Mouse (Mus musculus) midbrain, embryonic 15.5 days (tissue): Measurements from ENCODE around the gene Ybx1. TPM values are rescaled to one million over a fixed set of nuclear protein-coding genes. Genes with fewer than 3 reads are reported as not detected.
A peak's percentile ranks its signal among the peaks of the same experiment; 100 is the strongest.

Experiments used
- ATAC-seq: fragments of 200-750 bp; cut with Nextera tagmentation; replicated peaks from 2 replicates; pipeline ENCODE4 v1.8.0; 2017; ENCODE audit warnings: moderate TSS enrichment
- H3K27ac ChIP-seq: fragments of 300-500 bp; sonication (generic); 2 replicates; pipeline ENCODE4 v1.5.1; 2015; ENCODE audit warnings: mild to moderate bottlenecking, inconsistent platforms
- H3K27me3 ChIP-seq: fragments of 300-500 bp; sonication (generic); replicated peaks from 2 replicates; pipeline ENCODE4 v1.6.1; 2015; ENCODE audit warnings: inconsistent platforms
- H3K36me3 ChIP-seq: fragments of 300-500 bp; sonication (generic); replicated peaks from 2 replicates; pipeline ENCODE4 v1.6.1; 2015; ENCODE audit warnings: inconsistent platforms
- H3K4me1 ChIP-seq: fragments of 300-500 bp; sonication (generic); 2 replicates; pipeline ENCODE4 v1.6.1; 2015; ENCODE audit warnings: inconsistent platforms
- H3K4me2 ChIP-seq: fragments of 300-500 bp; sonication (generic); 2 replicates; pipeline ENCODE4 v1.6.1; 2015; ENCODE audit warnings: inconsistent platforms, mild to moderate bottlenecking, moderate library complexity
- H3K4me3 ChIP-seq: fragments of 300-500 bp; sonication (generic); 2 replicates; pipeline ENCODE4 v1.5.1; 2015; ENCODE audit warnings: mild to moderate bottlenecking, inconsistent platforms
- H3K9ac ChIP-seq: fragments of 300-500 bp; sonication (generic); 2 replicates; pipeline ENCODE4 v1.6.1; 2015; ENCODE audit warnings: mild to moderate bottlenecking, inconsistent platforms
- H3K9me3 ChIP-seq: fragments of 300-500 bp; sonication (generic); 2 replicates; pipeline ENCODE4 v1.6.1; 2016; ENCODE audit warnings: inconsistent platforms
- WGBS: fragments of 180-500 bp; shearing (Covaris S2); methylation state at CpG from one replicate; pipeline ENCODE4 v1.1.7; 2015; ENCODE audit warnings: mixed read lengths; 5-methylcytosine and 5-hydroxymethylcytosine counted together
- polyA plus RNA-seq: library from polyadenylated mRNA; unstranded; fragments of >200 nt; fragmentation: Nextera tagmentation; extraction: Ambion mirVana; gene quantifications from 2 replicates; pipeline ENCODE4 v1.2.1, GENCODE M21; 2015

The Ybx1 gene
- 822 and 848 TPM in 2 replicates for polyA plus RNA-seq

- no peaks in the 10 kb centered on the region for H3K36me3 ChIP-seq
- H3K4me2 ChIP-seq, result peak within 1 kb of the TSS; percentile 65
- peak within 1 kb of the TSS; percentile 79 for H3K9ac ChIP-seq
- H3K27ac ChIP-seq, result peak within 1 kb of the TSS; percentile 93
- H3K4me3 ChIP-seq, result peak within 1 kb of the TSS; percentile 89
- H3K4me1 ChIP-seq, result peaks cover 31% of the 10 kb centered on the region
- ATAC-seq, result peak; percentile 99
- under 1% methylated on average over 61 of the region's 61 CpGs for WGBS
- H3K27me3 ChIP-seq, result no peaks in the 10 kb centered on the region
- no peaks in the 10 kb centered on the region for H3K9me3 ChIP-seq
Measured at GRCm38 (mm10) chr4:119294415-119295133, at the start of gene Ybx1. Gene Ybx1, minus strand, starts transcription at chr4:119294604.

- no peaks in the 10 kb centered on the region for H3K27me3 ChIP-seq
- H3K9me3 ChIP-seq, result no peaks in the 10 kb centered on the region
- peak overlapping the region; percentile 38 for H3K4me2 ChIP-seq
- H3K4me1 ChIP-seq, result peaks cover 12% of the 10 kb centered on the region; the same call in 1 of the 2 replicates
- H3K9ac ChIP-seq, result 0 out of 2 replicates have a peak overlapping the region, but pooled peaks have one; percentile 1
- no peaks in the 10 kb centered on the region for H3K36me3 ChIP-seq
- 2% methylated on average over 10 of the region's 10 CpGs for WGBS
- H3K27ac ChIP-seq, result peak overlapping the region; percentile 79
- ATAC-seq, result peak; percentile 94
- H3K4me3 ChIP-seq, result peak overlapping the region; percentile 6; the same call in 1 of the 2 replicates
Measured at GRCm38 (mm10) chr4:119338861-119339361, 44.5 kb upstream of the Ybx1 start.

DNA sequence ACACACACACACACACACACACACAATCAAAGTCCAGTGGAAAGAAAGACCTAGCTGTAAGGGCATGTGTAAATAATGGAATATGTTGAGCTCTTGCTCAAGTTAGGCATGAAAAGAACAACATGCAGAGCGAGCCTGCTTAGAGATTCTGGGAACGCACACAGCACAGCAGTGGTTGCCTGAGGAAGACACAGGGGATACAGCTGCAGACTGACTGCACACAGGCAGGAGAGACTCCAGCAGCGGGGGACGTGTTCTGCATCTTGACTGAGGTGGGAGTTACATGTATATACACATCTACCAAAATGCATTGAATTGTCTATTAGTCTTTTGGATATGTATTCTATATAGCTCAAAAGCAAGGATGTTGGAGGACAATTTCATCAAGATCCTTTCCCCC is 44.0 kb upstream of the Ybx1 start:
- peak overlapping the region; percentile 79 for H3K27ac ChIP-seq
- peak overlapping the region; percentile 38 for H3K4me2 ChIP-seq
- H3K36me3 ChIP-seq, result no peaks in the 10 kb centered on the region
- H3K4me3 ChIP-seq, result peak overlapping the region; percentile 6; the same call in 1 of the 2 replicates
- H3K27me3 ChIP-seq, result no peaks in the 10 kb centered on the region
- WGBS, result 24% methylated on average over 4 of the region's 4 CpGs
- peak; percentile 95 for ATAC-seq
- H3K9me3 ChIP-seq, result no peaks in the 10 kb centered on the region
- H3K4me1 ChIP-seq, result peaks cover 12% of the 10 kb centered on the region; the same call in 1 of the 2 replicates
- H3K9ac ChIP-seq, result 0 out of 2 replicates have a peak overlapping the region, but pooled peaks have one; percentile 1

- no peak for ATAC-seq
- H3K9me3 ChIP-seq, result no peaks in the 10 kb centered on the region
- H3K27me3 ChIP-seq, result no peaks in the 10 kb centered on the region
- H3K4me3 ChIP-seq, result no peak overlapping the region
- H3K36me3 ChIP-seq, result no peaks in the 10 kb centered on the region
- WGBS, result 80% methylated on average over 6 of the region's 6 CpGs
- H3K9ac ChIP-seq, result no peak overlapping the region
- H3K4me2 ChIP-seq, result no peak overlapping the region
- peaks cover 8% of the 10 kb centered on the region; the same call in 1 of the 2 replicates for H3K4me1 ChIP-seq
- no peak overlapping the region for H3K27ac ChIP-seq
Measured at GRCm38 (mm10) chr4:119333487-119333886, 39.1 kb upstream of the Ybx1 start.

GRCm38 (mm10) chr4:119320896-119321550 is 26.6 kb upstream of the Ybx1 start:
- no peaks in the 10 kb centered on the region for H3K27me3 ChIP-seq
- H3K4me2 ChIP-seq, result peak overlapping the region; percentile 95
- 0 out of 2 replicates have a peak, but pooled peaks cover 9% of the 10 kb centered on the region for H3K36me3 ChIP-seq
- 23% methylated on average over 10 of the region's 10 CpGs for WGBS
- peak overlapping the region; percentile 84 for H3K27ac ChIP-seq
- no peaks in the 10 kb centered on the region for H3K9me3 ChIP-seq
- peak; percentile 80 for ATAC-seq
- peaks cover 20% of the 10 kb centered on the region for H3K4me1 ChIP-seq
- peak overlapping the region; percentile 70 for H3K4me3 ChIP-seq
- H3K9ac ChIP-seq, result peak overlapping the region; percentile 53

DNA sequence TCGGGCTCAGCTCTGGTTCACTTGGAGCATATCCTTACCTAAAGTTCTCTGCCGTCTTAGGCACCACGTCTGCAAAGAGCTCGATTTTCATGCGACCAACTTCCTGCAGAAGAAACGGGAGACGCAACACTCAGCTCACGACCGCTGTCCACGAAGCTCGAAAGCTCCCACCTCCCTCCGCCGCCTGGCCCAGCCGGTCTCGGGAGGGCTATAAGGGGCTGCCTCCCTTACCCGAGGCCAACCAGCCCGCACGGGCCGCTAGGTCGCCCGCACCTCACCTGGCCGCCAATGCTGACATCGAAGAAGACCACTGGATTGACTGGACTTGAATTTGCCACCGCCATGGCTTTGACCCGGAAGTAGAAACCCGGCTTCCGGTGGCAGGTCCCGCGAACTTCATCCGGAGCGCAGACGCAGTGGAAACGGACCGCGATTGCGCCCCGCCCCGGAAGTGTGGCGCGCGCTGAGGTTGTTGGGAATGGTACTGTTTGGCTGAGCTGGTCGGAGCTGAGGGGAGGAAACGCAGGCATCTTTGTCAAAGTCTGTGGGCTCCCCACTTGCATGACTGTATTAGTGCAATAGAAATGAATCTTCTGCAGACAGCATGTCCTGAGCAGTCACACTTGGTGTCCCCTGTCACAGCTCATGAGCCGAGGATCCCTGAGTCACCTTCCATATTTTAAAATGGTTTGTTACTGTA is 25.9 kb upstream of the Ybx1 start, which contains the start of gene Ppih:
Ppih (minus strand) TSS at position 416 of the 700 bp plus-strand sequence.
- H3K9me3 ChIP-seq, result no peaks in the 10 kb centered on the region
- peak within 1 kb of the TSS; percentile 53 for H3K9ac ChIP-seq
- under 1% methylated on average over 44 of the region's 44 CpGs for WGBS
- peak within 1 kb of the TSS; percentile 70 for H3K4me3 ChIP-seq
- peak within 1 kb of the TSS; percentile 95 for H3K4me2 ChIP-seq
- peak; percentile 98 for ATAC-seq
- H3K36me3 ChIP-seq, result peaks cover 16% of the 10 kb centered on the region; the same call in 1 of the 2 replicates
- peak within 1 kb of the TSS; percentile 84 for H3K27ac ChIP-seq
- H3K4me1 ChIP-seq, result peaks cover 20% of the 10 kb centered on the region
- H3K27me3 ChIP-seq, result no peaks in the 10 kb centered on the region

DNA sequence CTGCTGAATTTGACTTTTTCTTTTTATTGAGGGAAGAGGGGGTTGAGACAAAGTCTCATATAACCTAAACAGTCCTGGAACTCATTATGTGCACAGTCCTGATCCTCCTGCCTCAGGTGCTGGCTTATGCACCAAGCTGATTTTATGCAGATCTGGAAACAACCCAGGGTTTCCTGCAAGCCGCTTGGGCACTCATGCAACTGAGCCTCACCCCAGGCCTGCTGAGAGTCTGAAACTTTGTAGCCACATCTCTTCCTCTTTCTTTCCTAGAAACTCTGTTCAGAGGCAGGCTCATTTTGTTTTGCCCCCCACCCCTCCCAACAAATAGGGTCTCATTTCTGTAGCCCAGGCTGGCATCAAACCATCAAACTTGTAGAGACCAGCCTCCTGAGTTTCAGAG is 19.4 kb upstream of the Ybx1 start:
- Histone ChIP-seq H3K9me3 (no peaks in the 10 kb centered on the region), H3K4me1 (0 out of 2 replicates have a peak, but pooled peaks cover under 1% of the 10 kb centered on the region), H3K36me3 (peaks cover 25% of the 10 kb centered on the region), H3K9ac (no peak overlapping the region), H3K27ac (no peak overlapping the region), H3K4me2 (no peak overlapping the region), H3K4me3 (no peak overlapping the region), H3K27me3 (no peaks in the 10 kb centered on the region)
- 83% methylated on average over 1 of the region's 1 CpGs for WGBS
- ATAC-seq, result no peak

GRCm38 (mm10) chr4:119305418-119305817 is 11.0 kb upstream of the Ybx1 start:
- Histone ChIP-seq H3K9ac (no peak overlapping the region), H3K27me3 (no peaks in the 10 kb centered on the region), H3K4me1 (no peaks in the 10 kb centered on the region), H3K4me3 (no peak overlapping the region), H3K4me2 (no peak overlapping the region), H3K9me3 (no peaks in the 10 kb centered on the region), H3K27ac (no peak overlapping the region), H3K36me3 (no peaks in the 10 kb centered on the region)
- ATAC-seq, result no peak
- 73% methylated on average over 5 of the region's 5 CpGs for WGBS

DNA sequence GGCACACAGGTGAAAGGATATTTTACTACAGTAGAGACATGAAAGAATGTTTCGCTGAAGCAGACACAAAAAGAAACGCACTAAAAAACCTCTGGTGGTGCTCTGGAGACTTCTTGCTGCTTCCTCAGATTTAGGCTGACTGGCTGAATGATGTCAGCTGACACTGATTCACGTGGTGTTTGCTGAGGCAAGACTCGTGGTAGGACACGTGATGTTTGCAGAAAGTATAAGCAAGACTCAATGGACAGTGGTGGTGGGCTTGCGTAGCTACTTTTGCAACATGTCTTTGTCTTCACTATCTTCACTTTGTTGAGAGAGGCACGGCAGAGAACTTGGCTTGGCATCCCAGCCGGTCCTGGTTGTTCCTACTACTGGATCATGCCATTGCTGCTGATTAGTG is 8.9 kb upstream of the Ybx1 start:
- Histone ChIP-seq H3K27ac (no peak overlapping the region), H3K36me3 (no peaks in the 10 kb centered on the region), H3K4me3 (no peak overlapping the region), H3K9me3 (no peaks in the 10 kb centered on the region), H3K4me1 (no peaks in the 10 kb centered on the region), H3K27me3 (no peaks in the 10 kb centered on the region), H3K9ac (no peak overlapping the region), H3K4me2 (no peak overlapping the region)
- 95% methylated on average over 8 of the region's 8 CpGs for WGBS
- no peak for ATAC-seq

DNA sequence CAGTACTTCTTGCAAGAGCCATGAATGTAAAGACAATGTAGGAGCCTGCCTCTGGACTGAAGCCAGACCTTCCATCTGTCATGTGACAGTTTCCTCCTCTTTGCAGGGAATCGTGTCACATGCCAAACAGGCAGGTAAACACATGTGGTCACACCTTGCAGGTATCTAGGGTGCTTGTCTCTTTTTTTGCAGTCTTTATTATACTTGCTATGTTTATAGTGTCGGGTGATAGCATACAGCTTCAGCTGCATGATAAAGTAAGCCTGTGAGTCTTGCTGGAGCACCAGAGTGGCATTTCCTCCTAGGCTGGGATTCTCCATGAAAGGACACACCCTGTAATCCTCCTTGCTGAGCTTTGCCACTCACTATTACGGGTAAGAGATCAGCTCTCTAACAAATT is 7.4 kb upstream of the Ybx1 start:
- Histone ChIP-seq H3K9ac (no peak overlapping the region), H3K9me3 (no peaks in the 10 kb centered on the region), H3K4me1 (no peaks in the 10 kb centered on the region), H3K36me3 (no peaks in the 10 kb centered on the region), H3K4me2 (no peak overlapping the region), H3K4me3 (no peak overlapping the region), H3K27ac (no peak overlapping the region), H3K27me3 (no peaks in the 10 kb centered on the region)
- WGBS, result 87% methylated on average over 3 of the region's 3 CpGs
- ATAC-seq, result no peak

- no peak overlapping the region for H3K4me3 ChIP-seq
- no peak for ATAC-seq
- no peaks in the 10 kb centered on the region for H3K36me3 ChIP-seq
- no peak overlapping the region for H3K9ac ChIP-seq
- no peaks in the 10 kb centered on the region for H3K27me3 ChIP-seq
- peaks cover 2% of the 10 kb centered on the region; the same call in 1 of the 2 replicates for H3K4me1 ChIP-seq
- H3K27ac ChIP-seq, result no peak overlapping the region
- 97% methylated on average over 3 of the region's 3 CpGs for WGBS
- no peak overlapping the region for H3K4me2 ChIP-seq
- H3K9me3 ChIP-seq, result no peaks in the 10 kb centered on the region
Measured at GRCm38 (mm10) chr4:119300761-119301160, 6.4 kb upstream of the Ybx1 start.

DNA sequence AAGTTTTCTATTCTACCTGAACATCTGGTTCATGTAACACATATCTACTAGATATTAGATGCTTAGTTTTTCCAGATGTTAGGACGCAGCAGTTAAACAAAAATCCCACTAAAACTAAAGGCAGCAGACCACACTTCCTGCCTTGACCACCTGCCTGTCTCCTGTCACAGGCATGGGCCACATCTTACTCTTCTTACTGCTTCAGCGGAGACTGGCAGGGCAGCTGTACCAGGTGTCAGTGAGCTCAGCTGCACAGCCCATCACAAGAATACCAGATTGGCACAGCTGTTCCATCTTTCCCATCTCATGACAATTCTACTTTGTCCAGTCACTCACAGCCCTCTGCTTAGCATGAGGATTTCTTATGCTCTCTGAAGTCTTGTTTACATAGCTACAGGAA is 3.0 kb upstream of the Ybx1 start:
- no peak for ATAC-seq
- Histone ChIP-seq H3K27me3 (no peaks in the 10 kb centered on the region), H3K27ac (no peak overlapping the region), H3K4me2 (no peak overlapping the region), H3K4me3 (no peak overlapping the region), H3K9me3 (no peaks in the 10 kb centered on the region), H3K9ac (no peak overlapping the region), H3K36me3 (no peaks in the 10 kb centered on the region), H3K4me1 (peaks cover 13% of the 10 kb centered on the region)
- WGBS, result 86% methylated on average over 2 of the region's 2 CpGs
